Mouse (Mus musculus) WW6 (cell line): Measurements from ENCODE around the gene Rtf2.

Experiments
- DNase-seq: peaks from one replicate; pipeline ENCODE4 v3.0.0-alpha.2; 2013; ENCODE audit warnings: low read depth, low spot score

The Rtf2 gene

DNA sequence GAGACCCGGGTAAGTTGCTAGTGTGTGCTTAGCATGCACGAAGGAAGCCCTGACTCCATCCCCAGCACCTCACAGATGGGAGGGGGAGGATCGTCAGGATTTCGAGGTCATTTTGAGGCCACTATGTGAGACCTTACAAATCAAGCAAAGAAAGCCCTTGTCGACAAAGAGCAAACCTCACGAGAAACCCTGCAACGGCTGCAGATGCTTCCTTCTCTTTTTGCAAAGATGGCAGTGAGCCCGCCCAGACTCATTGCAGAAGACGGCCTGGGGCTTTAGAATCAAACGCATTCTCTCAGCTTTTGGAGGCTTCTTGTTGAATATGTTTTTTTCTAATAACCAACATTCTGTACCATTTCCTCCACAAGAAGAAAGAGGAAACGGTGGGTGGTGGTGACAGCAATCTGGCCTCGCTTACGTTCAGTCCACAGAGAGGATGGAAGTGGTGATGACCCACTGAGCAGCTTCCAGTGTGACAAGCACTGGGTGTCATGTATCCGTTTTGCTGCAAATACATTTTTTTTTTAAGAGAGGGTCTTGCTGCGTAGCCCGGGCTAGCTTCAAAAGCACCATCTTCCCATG, 2.9 kb upstream of the Rtf2 start:
- DNase-seq, result no peak

DNA sequence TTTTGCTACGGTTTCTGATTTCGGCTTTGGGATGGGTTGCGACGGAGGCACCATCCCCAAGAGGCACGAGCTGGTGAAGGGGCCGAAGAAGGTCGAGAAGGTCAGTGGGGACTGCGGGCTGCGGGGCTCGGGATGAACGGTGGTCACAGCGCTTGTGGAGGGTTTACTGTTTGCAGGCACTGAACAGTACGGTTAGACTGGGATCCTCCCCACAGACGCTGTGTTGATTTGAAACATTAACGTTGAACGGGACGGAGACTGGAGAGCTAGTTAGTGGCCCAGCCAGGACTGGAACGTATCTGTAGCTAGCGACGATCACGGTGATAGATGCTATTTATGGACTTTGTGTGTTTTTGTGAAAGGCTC, 267 bp downstream of the Rtf2 start:
- no peak for DNase-seq

- DNase-seq, result no peak
Measured at GRCm38 (mm10) chr2:172441176-172441575, 820 bp downstream of the Rtf2 start.

- no peak for DNase-seq
Measured at GRCm38 (mm10) chr2:172445617-172446016, 5.3 kb downstream of the Rtf2 start.

- DNase-seq, result no peak
Measured at GRCm38 (mm10) chr2:172447317-172447716, 7.0 kb downstream of the Rtf2 start.

DNA sequence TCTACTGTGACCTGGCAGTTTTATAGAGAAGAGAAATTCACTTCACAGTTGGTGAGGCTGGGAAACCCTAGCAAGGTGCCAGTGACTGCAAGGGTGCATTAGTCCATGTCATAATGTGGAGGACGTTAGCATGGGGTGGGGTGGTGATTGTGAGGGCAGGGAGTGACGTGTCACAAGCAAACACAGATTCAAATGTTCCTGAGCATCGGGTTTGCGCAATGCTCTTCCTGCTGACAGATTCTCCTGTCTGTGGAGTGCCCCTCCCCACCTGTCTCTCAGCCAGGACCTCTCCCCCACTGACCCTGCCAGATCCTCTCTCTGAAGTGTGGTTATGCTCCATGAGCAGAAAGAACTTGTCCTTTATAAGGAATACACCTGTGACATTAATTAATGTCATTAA, 8.0 kb downstream of the Rtf2 start:
- no peak for DNase-seq

- DNase-seq, result no peak
Measured at GRCm38 (mm10) chr2:172450640-172451039, 10.3 kb downstream of the Rtf2 start.

DNA sequence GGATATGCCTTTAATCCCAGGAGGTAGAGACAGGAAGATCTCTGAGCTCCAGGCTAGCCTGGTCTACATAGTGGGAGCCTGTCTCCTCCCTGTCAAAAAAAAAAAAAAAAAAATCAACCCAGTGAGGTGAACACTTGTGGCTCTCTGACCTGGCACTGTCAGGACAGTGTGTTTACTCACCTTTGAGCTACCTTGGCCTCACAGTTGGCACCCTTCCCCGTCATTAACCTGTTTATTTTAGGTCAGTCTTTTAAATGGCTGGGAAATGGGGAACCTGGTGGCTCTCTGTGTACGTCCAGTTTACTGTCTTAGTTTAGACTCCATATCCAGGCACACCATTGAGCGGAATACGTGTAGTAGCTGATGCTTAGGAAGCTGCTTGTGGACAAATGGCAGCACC, 11.7 kb downstream of the Rtf2 start:
- DNase-seq, result no peak

GRCm38 (mm10) chr2:172452458-172452857, 12.1 kb downstream of the Rtf2 start:
- DNase-seq, result no peak

DNA sequence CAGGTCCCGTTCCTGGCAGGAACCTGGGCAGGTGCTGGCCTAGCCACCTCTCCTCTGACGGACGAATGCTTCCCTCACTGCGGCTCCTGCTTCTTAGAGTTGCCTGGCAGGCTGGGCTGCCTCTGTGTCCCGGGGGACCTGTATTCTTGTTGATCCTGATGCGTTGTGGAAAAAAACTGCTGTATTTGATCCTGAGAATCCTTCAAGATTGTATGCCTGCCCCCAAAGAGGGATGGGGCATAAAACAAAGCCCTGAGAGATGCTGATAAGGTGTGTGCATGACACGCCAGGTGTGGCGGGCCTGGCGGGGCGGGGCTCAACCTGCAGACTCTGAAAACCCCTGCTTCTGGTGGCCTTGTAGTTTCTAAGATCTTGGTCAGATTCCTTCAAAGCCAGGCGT, 18.1 kb downstream of the Rtf2 start, which contains the start of gene Gcnt7:
Gene Gcnt7 (minus strand): TSS at position 101 of the 400 bp plus-strand sequence.
- no peak for DNase-seq

GRCm38 (mm10) chr2:172460647-172461046, 20.3 kb downstream of the Rtf2 start:
- DNase-seq, result no peak

- no peak for DNase-seq
Measured at GRCm38 (mm10) chr2:172462813-172463212, 22.5 kb downstream of the Rtf2 start.

DNA sequence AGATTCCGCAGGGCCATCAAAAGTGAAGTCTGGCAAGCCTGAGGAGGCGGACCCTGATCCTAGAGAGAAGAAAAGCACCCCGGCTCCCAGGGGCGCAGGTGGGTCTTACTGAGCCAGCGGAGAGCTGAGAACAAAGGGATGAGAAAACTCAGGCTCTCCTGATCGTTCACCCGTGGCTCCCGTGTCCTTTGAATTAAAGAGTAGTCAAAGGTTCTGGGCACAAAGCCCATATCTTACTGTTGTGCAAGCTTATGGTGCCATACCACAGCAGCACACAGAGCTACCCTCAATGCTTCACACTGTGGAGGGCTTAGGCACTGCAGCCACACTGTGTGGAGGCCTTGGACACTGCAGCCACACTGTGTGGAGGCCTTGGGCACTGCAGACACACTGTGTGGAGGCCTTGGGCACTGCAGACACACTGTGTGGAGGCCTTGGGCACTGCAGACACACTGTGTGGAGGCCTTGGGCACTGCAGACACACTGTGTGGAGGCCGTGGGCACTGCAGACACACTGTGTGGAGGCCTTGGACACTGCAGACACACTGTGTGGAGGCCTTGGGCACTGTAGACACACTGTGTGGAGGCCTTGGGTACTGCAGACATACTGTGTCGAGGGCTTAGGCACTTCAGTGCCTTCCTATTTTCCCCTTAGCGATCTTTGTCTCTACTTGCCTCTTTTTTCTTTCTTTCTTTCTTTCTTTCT, 26.2 kb downstream of the Rtf2 start:
- no peak for DNase-seq

DNA sequence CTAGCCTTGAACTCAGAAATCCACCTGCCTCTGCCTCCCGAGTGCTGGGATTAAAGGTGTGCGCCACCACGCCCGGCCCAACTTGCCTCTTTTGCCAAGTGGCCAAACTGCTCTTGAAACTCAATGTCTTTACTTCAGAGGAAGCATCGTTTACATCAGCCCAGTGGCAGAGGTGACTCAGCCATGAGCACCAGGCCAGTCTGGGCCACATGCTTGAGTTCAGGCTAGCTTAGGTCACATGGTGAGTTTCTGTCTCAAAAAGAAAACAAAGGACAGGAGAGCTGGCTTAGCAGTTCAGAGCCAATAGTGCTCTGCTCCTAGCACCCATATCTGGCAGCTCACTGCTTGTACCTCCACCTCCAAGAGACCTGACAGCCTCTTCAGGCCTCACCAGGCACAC, 26.9 kb downstream of the Rtf2 start:
- no peak for DNase-seq

DNA sequence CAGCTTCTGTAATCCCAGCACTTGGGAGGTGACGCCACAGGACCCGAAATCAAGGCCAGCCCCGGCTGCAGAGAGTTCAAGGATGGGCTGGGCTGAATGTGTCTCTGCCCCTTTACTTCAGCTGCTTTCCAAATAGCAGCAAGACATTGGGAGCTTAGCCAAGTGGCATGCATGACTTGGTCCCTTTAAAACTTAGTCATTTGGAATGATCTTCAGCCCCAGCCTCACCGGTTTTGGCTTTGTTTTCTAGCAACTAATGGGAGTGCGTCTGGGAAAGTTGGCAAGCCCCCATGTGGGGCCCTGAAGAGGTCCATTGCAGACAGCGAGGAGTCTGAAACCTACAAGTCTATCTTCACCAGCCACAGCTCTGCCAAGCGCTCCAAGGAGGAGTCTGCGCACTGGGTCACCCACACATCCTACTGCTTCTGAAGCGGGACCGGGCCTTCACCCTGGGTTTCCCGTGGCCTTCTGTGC, 28.0 kb downstream of the Rtf2 start:
- no peak for DNase-seq

DNA sequence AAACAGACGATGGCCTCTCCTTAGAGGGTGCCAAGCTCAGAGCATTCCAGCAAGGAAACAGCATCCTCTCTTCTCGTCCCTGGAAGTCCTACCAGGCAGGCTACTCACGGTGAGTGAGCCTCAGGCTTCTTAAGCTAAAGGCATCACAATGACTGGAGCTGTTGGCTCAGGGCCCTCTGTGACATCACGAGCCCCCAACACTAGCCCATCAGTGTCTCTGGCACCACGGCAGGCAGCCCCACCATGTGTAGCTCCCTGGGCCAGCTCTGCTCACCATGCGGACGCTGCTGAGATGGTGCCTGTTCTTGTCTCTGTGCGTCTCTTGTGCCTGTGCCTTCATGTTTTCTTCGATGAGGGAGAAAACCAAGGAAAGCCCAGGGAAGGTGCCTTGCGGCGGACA, 32.0 kb downstream of the Rtf2 start, which contains the start of gene Fam209:
Gene Fam209 (plus strand): TSS at position 203 of the 400 bp plus-strand sequence.
- no peak for DNase-seq

- no peak for DNase-seq
Measured at GRCm38 (mm10) chr2:172473591-172473990, 33.2 kb downstream of the Rtf2 start.

GRCm38 (mm10) chr2:172474970-172475369, 34.6 kb downstream of the Rtf2 start:
- DNase-seq, result no peak

DNA sequence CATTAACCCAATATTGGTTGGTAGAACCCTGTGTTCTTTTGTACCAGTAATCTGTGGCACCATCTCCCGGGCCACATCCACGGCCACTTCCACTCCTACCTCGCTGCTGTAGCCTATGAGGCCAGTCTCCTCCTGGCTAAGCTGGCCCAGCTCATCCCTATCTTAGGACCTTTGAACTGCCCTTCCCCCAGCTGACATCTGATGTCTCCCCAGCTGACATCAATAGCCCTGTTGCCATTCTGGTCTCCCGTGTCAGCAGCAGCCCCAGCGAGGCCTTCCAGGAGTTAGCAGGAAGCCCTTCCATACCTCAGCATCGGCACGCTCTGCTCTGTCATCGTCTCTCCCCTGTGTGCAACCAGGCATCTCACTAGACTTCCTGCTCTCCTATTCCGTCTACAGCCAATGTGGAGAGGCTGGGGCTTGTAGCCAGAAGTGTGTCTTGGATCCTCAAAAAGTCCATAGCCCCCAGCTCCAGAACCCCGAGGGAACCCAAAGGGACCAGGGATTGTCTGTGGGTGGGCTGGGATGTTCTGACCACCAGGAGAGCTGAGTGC, 36.4 kb downstream of the Rtf2 start:
- DNase-seq, result no peak

GRCm38 (mm10) chr2:172477350-172477749, 37.0 kb downstream of the Rtf2 start:
- no peak for DNase-seq

GRCm38 (mm10) chr2:172477860-172478259, 37.5 kb downstream of the Rtf2 start:
- DNase-seq, result no peak

GRCm38 (mm10) chr2:172480296-172480695, 39.9 kb downstream of the Rtf2 start:
- no peak for DNase-seq
